Mouse (Mus musculus): ENCODE data around the gene Vps9d1. TPM values are rescaled to one million over a fixed set of nuclear protein-coding genes. Genes with fewer than 3 reads are reported as not detected.

Vps9d1 gene
- polyA plus RNA-seq, 1 experiment from 2014 or later, result 5.6 TPM

Other genes starting within 250 kb of the Vps9d1 start
- 7.8 and 8.6 TPM in 2 replicates for gene Ankrd11, start 212.1 kb downstream of the Vps9d1 start, polyA plus RNA-seq (2015; fragmentation: Nextera tagmentation; extraction: Ambion mirVana)
- gene Spg7, start 191.4 kb downstream of the Vps9d1 start, polyA plus RNA-seq (2015; fragmentation: Nextera tagmentation; extraction: Ambion mirVana), result 19.9 and 20.7 TPM in 2 replicates
- 732 and 803 TPM in 2 replicates for gene Rpl13, start 152.0 kb downstream of the Vps9d1 start, polyA plus RNA-seq (2015; fragmentation: Nextera tagmentation; extraction: Ambion mirVana)
- gene Cpne7, start 137.0 kb downstream of the Vps9d1 start, polyA plus RNA-seq (2015; fragmentation: Nextera tagmentation; extraction: Ambion mirVana), result 0.29 and 0.32 TPM in 2 replicates
- gene Sult5a1, start 96.0 kb downstream of the Vps9d1 start, polyA plus RNA-seq (2015; fragmentation: Nextera tagmentation; extraction: Ambion mirVana), result 0.74 and 0.89 TPM in 2 replicates
- gene Dpep1, start 68.1 kb downstream of the Vps9d1 start, polyA plus RNA-seq (2015; fragmentation: Nextera tagmentation; extraction: Ambion mirVana), result 0.12 and 0.39 TPM in 2 replicates
- gene Chmp1a, start 41.6 kb downstream of the Vps9d1 start, polyA plus RNA-seq (2015; fragmentation: Nextera tagmentation; extraction: Ambion mirVana), result 55.9 and 59.6 TPM in 2 replicates
- gene Spata33, start 41.5 kb downstream of the Vps9d1 start, polyA plus RNA-seq (2015; fragmentation: Nextera tagmentation; extraction: Ambion mirVana), result 0.14 and 0.21 TPM in 2 replicates
- gene Cdk10, start 29.5 kb downstream of the Vps9d1 start, polyA plus RNA-seq (2015; fragmentation: Nextera tagmentation; extraction: Ambion mirVana), result 8.8 and 8.9 TPM in 2 replicates
- 3.2 and 3.3 TPM in 2 replicates for gene Spata2l, start 18.1 kb downstream of the Vps9d1 start, polyA plus RNA-seq (2015; fragmentation: Nextera tagmentation; extraction: Ambion mirVana)
- 7.5 and 7.8 TPM in 2 replicates for gene Zfp276, start 153 bp downstream of the Vps9d1 start, polyA plus RNA-seq (2015; fragmentation: Nextera tagmentation; extraction: Ambion mirVana)
- gene Fanca, start 64.2 kb upstream of the Vps9d1 start, polyA plus RNA-seq (2015; fragmentation: Nextera tagmentation; extraction: Ambion mirVana), result 14.4 and 14.8 TPM in 2 replicates
- 2.3 and 2.4 TPM in 2 replicates for gene Spire2, start 78.4 kb upstream of the Vps9d1 start, polyA plus RNA-seq (2015; fragmentation: Nextera tagmentation; extraction: Ambion mirVana)
- 54.0 and 58.0 TPM in 2 replicates for gene Tcf25, start 119.4 kb upstream of the Vps9d1 start, polyA plus RNA-seq (2015; fragmentation: Nextera tagmentation; extraction: Ambion mirVana)
- not detected in 2 replicates for gene Mc1r, start 152.8 kb upstream of the Vps9d1 start, polyA plus RNA-seq (2015; fragmentation: Nextera tagmentation; extraction: Ambion mirVana)
- gene Tubb3, start 157.1 kb upstream of the Vps9d1 start, polyA plus RNA-seq (2015; fragmentation: Nextera tagmentation; extraction: Ambion mirVana), result 0.35 and 0.64 TPM in 2 replicates
- gene Def8, start 169.2 kb upstream of the Vps9d1 start, polyA plus RNA-seq (2015; fragmentation: Nextera tagmentation; extraction: Ambion mirVana), result 9.9 and 11.3 TPM in 2 replicates
- 21.9 and 24.0 TPM in 2 replicates for gene Afg3l1, start 223.6 kb upstream of the Vps9d1 start, polyA plus RNA-seq (2015; fragmentation: Nextera tagmentation; extraction: Ambion mirVana)

Data from liver, embryonic 16.5 days (tissue).